Mouse (Mus musculus) lung, postnatal 0 days (tissue): ENCODE results near the gene Spats2.

Experiments used
- CTCF ChIP-seq: IDR thresholded peaks from 2 replicates; pipeline ENCODE4 v1.5.1; 2016; ENCODE audit warnings: antibody characterized with exemption, mild to moderate bottlenecking
- EP300 ChIP-seq: IDR thresholded peaks from 2 replicates; pipeline ENCODE4 v1.6.1; 2016; ENCODE audit warnings: antibody characterized with exemption, mild to moderate bottlenecking, control low read depth

GRCm38 (mm10) chr15:99078181-99078910 lies 47.4 kb upstream of the Spats2 start:
- TF ChIP-seq EP300 (no peak), CTCF (no peak)
